Mouse (Mus musculus): Measurements from ENCODE around the gene Kif1a. TPM values are rescaled to one million over a fixed set of nuclear protein-coding genes. Genes with fewer than 3 reads are reported as not detected.

Gene Kif1a
- 7.7 and 9.6 TPM in 2 replicates for polyA plus RNA-seq (2015; fragmentation: Nextera tagmentation; extraction: Ambion mirVana)

DNA sequence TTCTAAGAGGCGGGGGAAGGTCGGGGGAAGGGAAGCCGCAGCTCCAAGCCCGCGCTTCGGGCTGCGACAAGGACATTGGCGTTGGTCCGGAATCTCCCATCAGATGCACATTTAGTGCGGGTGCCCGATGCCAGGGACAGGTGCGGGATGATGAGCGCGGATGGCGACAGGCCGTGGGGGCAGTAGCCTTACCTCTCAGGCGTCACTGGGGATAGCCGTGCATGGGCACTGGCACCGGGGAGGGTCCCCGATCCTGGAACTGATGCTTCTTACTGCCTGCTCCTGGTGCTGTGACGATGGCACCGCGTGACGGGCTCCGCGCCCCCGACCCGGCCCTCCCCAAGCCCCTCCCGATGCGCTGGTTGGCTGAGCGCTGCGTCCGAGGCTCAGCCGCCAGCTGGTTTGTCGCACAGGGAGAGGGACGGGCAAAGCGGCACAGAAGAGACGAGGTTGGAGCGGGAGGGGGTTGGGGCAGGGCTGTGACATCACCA, at the start of gene Kif1a:
Gene Kif1a, minus strand, starts transcription at position 381 of the 491 bp plus-strand sequence.
- TF ChIP-seq EP300 (optimal IDR thresholded peaks at IDR 0.05) (no peak), CTCF (IDR thresholded peaks at IDR 0.05; ENCODE audit: low read depth) (no peak)
- ATAC-seq (ENCODE audit: low FRiP score, low TSS enrichment) (peak; percentile 67), DNase-seq (ENCODE audit: low spot score) (peak; percentile 37)
- no peaks in the 10 kb centered on the region for H3K9me3 ChIP-seq (ENCODE audit: control insufficient read depth, low read length)
- peak within 1 kb of the TSS; percentile 53 for H3K9ac ChIP-seq (ENCODE audit: low read length)
- WGBS, result under 1% methylated on average over 39 of the region's 39 CpGs
- peak within 1 kb of the TSS; percentile 48 for H3K4me3 ChIP-seq (ENCODE audit: low read depth, low read length)
- peaks cover 7% of the 10 kb centered on the region; the same call in 1 of the 2 replicates for H3K27me3 ChIP-seq (ENCODE audit: control insufficient read depth, insufficient read depth, low read length)
- H3K4me2 ChIP-seq (replicated peaks; ENCODE audit: low read depth), result peak within 1 kb of the TSS; percentile 78
- H3K27ac ChIP-seq (replicated peaks), result no peak within 1 kb of the TSS
- no peaks in the 10 kb centered on the region for H3K36me3 ChIP-seq (ENCODE audit: control insufficient read depth, insufficient read depth, low read length)
- H3K4me1 ChIP-seq (replicated peaks; ENCODE audit: control insufficient read depth, insufficient read depth), result peaks cover 3% of the 10 kb centered on the region; the same call in 1 of the 2 replicates

GRCm38 (mm10) chr1:93150907-93151661, 49.3 kb upstream of the Kif1a start:
- Histone ChIP-seq H3K9ac (ENCODE audit: low read length) (no peak overlapping the region), H3K4me2 (replicated peaks; ENCODE audit: low read depth) (no peak overlapping the region), H3K4me1 (replicated peaks; ENCODE audit: control insufficient read depth, insufficient read depth) (no peaks in the 10 kb centered on the region), H3K4me3 (ENCODE audit: low read depth, low read length) (no peak overlapping the region), H3K27me3 (ENCODE audit: control insufficient read depth, insufficient read depth, low read length) (no peaks in the 10 kb centered on the region), H3K36me3 (ENCODE audit: control insufficient read depth, insufficient read depth, low read length) (no peaks in the 10 kb centered on the region), H3K27ac (replicated peaks) (no peak overlapping the region), H3K9me3 (ENCODE audit: control insufficient read depth, low read length) (no peaks in the 10 kb centered on the region)
- no peak for ATAC-seq (ENCODE audit: low FRiP score, low TSS enrichment)
- TF ChIP-seq EP300 (optimal IDR thresholded peaks at IDR 0.05) (no peak), CTCF (IDR thresholded peaks at IDR 0.05; ENCODE audit: low read depth) (no peak)
- WGBS, result 57% methylated on average over 2 of the region's 2 CpGs
- DNase-seq (ENCODE audit: low spot score), result no peak

DNA sequence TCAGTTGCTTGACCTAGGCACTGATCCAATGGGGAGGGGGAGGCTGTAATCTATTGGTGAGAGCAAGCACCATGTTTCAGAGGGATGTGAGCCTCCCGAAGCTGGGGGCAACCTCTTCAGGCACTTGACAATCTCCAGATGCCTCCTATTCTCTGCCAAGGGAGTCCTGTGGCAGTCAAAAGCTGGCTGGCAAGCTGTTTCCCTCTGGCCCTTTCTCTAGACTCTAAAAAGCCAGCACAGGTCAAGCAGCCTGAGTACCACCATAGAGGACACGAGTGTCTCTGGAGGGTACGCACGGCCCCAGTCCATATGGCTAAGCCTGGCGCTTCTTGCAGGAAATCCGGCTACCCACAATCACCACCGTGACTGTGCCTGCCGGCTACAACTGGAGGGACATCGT, 42.4 kb upstream of the Kif1a start:
- 75% methylated on average over 9 of the region's 9 CpGs for WGBS
- DNase-seq (ENCODE audit: low spot score) (no peak), ATAC-seq (ENCODE audit: low FRiP score, low TSS enrichment) (no peak)
- Histone ChIP-seq H3K27ac (replicated peaks) (no peak overlapping the region), H3K4me2 (replicated peaks; ENCODE audit: low read depth) (no peak overlapping the region), H3K9ac (ENCODE audit: low read length) (no peak overlapping the region), H3K27me3 (ENCODE audit: control insufficient read depth, insufficient read depth, low read length) (no peaks in the 10 kb centered on the region), H3K36me3 (ENCODE audit: control insufficient read depth, insufficient read depth, low read length) (no peaks in the 10 kb centered on the region), H3K9me3 (ENCODE audit: control insufficient read depth, low read length) (no peaks in the 10 kb centered on the region), H3K4me1 (replicated peaks; ENCODE audit: control insufficient read depth, insufficient read depth) (no peaks in the 10 kb centered on the region), H3K4me3 (ENCODE audit: low read depth, low read length) (no peak overlapping the region)
- TF ChIP-seq EP300 (optimal IDR thresholded peaks at IDR 0.05), result no peak

GRCm38 (mm10) chr1:93142871-93143270, 41.1 kb upstream of the Kif1a start:
- TF ChIP-seq CTCF (IDR thresholded peaks at IDR 0.05; ENCODE audit: low read depth) (no peak), EP300 (optimal IDR thresholded peaks at IDR 0.05) (no peak)
- Histone ChIP-seq H3K36me3 (ENCODE audit: control insufficient read depth, insufficient read depth, low read length) (no peaks in the 10 kb centered on the region), H3K4me1 (replicated peaks; ENCODE audit: control insufficient read depth, insufficient read depth) (no peaks in the 10 kb centered on the region), H3K4me2 (replicated peaks; ENCODE audit: low read depth) (no peak overlapping the region), H3K27ac (replicated peaks) (no peak overlapping the region), H3K9me3 (ENCODE audit: control insufficient read depth, low read length) (no peaks in the 10 kb centered on the region), H3K4me3 (ENCODE audit: low read depth, low read length) (no peak overlapping the region), H3K27me3 (ENCODE audit: control insufficient read depth, insufficient read depth, low read length) (no peaks in the 10 kb centered on the region), H3K9ac (ENCODE audit: low read length) (no peak overlapping the region)
- WGBS, result 92% methylated on average over 1 of the region's 1 CpGs
- ATAC-seq (ENCODE audit: low FRiP score, low TSS enrichment) (no peak), DNase-seq (ENCODE audit: low spot score) (no peak)

DNA sequence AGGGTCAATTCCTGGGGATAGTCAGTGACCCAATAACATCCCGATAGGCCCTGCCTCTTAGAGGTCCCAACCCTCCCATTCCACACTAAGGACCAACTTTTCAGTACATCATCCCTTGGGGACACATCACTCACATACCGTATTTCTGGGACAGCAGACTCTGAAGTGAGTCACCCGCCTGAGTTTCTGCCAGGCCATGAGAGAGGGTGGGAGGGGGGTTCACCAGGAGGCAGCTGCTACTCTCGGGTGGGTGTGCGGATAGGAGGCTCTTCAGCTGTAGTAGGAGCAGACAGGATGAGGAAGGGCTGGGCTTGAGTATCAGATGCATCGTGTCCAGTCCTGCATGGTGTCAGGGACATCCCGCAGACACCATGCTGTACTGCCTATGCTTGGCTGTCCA, 38.0 kb upstream of the Kif1a start:
- no peak for DNase-seq (ENCODE audit: low spot score)
- Histone ChIP-seq H3K36me3 (ENCODE audit: control insufficient read depth, insufficient read depth, low read length) (no peaks in the 10 kb centered on the region), H3K4me1 (replicated peaks; ENCODE audit: control insufficient read depth, insufficient read depth) (no peaks in the 10 kb centered on the region), H3K4me2 (replicated peaks; ENCODE audit: low read depth) (no peak overlapping the region), H3K9me3 (ENCODE audit: control insufficient read depth, low read length) (no peaks in the 10 kb centered on the region), H3K4me3 (ENCODE audit: low read depth, low read length) (no peak overlapping the region), H3K27me3 (ENCODE audit: control insufficient read depth, insufficient read depth, low read length) (no peaks in the 10 kb centered on the region), H3K9ac (ENCODE audit: low read length) (no peak overlapping the region), H3K27ac (replicated peaks) (no peak overlapping the region)
- no peak for TF ChIP-seq CTCF (IDR thresholded peaks at IDR 0.05; ENCODE audit: low read depth)
- ATAC-seq (ENCODE audit: low FRiP score, low TSS enrichment), result no peak; the same call in 1 of the 2 replicates
- WGBS, result 68% methylated on average over 7 of the region's 7 CpGs

DNA sequence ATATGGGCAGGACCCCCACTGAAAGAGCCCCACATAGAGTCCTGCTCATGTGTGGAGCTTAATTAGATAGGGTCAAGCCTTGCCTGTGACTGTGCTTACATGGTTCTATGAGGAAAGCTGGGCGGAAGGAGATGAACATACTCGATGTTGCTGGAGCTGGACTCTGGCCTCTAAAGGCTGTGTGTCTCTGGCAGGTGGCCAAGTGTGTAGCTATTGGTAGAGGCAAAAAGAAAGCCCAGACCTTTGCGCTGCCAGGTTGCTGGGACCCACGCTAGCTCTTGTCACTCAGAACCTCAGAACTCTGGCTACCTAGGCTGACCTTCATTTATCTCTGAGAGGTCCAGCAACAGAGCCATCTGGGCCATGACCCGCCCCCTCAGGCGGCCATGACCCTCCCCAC, 36.8 kb upstream of the Kif1a start:
- DNase-seq (ENCODE audit: low spot score) (peak; percentile 88), ATAC-seq (ENCODE audit: low FRiP score, low TSS enrichment) (peak; percentile 85)
- Histone ChIP-seq H3K9ac (ENCODE audit: low read length) (no peak overlapping the region), H3K27me3 (ENCODE audit: control insufficient read depth, insufficient read depth, low read length) (no peaks in the 10 kb centered on the region), H3K9me3 (ENCODE audit: control insufficient read depth, low read length) (no peaks in the 10 kb centered on the region), H3K4me2 (replicated peaks; ENCODE audit: low read depth) (no peak overlapping the region), H3K4me1 (replicated peaks; ENCODE audit: control insufficient read depth, insufficient read depth) (no peaks in the 10 kb centered on the region), H3K27ac (replicated peaks) (no peak overlapping the region), H3K4me3 (ENCODE audit: low read depth, low read length) (no peak overlapping the region), H3K36me3 (ENCODE audit: control insufficient read depth, insufficient read depth, low read length) (no peaks in the 10 kb centered on the region)
- WGBS, result 68% methylated on average over 6 of the region's 6 CpGs
- TF ChIP-seq CTCF (IDR thresholded peaks at IDR 0.05; ENCODE audit: low read depth) (no peak), EP300 (optimal IDR thresholded peaks at IDR 0.05) (no peak)

Measured in stomach, postnatal 0 days (tissue).